Mouse (Mus musculus): ENCODE data around the gene Eya2.

Eya2 gene

DNA sequence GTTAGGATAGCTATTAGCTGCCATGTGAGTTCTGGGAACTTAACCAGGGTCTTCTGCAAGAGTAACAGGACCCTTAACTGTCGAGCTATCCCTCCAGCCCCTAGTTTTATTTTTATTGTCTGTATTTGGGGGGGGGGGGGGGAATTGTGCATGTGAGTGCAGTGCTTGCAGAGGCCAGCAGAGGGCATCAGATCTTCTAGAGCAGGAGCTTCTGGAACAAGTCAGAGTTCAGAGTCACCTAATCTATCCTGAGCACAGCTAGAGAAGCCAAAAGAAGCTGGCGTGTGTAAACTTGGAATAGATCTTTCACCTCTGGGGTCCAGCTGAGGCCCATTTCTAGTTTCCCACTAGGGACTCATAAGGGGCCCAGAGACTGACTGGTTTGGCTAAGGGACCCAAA is 1.1 kb upstream of the Eya2 start:
- DNase-seq (ENCODE audit: extremely low spot score, low spot score) = peak; percentile 31

DNA sequence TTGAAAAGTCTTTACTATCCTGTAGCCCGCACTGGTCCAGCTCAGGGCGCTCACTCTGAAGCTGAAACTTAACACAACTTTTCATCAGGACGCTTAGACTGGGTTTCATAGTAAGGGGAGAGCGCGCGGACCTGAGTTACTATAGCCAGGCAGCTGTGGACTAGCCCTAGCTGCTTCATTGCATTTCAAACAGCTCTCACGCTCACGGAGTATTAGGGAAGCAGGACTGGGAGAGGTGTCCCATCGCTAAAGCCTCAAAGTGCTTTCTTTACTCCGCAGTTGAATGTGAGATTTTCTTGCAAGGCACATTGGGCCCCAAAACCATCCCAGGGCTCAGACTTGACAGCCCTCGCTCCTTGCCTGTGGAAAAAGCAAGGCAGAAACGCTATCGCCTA is 841 bp downstream of the Eya2 start:
- peak; percentile 58 for DNase-seq (ENCODE audit: extremely low spot score, low spot score)

DNA sequence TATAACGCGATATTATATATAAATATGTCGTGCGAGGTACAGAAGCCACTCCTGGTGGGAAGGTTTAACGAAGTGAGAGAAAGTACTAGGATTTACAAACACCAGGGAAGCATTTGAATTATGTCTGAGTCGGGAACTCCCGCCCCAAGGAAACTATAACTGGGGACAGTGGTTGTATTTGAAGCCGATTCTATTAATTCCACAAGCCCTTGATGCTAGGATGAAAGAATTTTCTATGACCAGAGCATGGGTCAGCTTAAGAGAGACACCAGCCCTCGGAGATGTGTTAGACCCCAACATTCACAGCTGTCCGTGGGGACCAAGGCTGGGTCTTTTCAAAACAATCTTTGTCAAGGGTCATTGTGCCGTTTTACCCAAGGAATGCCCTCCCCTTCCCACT is 1.3 kb downstream of the Eya2 start:
- DNase-seq (ENCODE audit: extremely low spot score, low spot score) = no peak

DNA sequence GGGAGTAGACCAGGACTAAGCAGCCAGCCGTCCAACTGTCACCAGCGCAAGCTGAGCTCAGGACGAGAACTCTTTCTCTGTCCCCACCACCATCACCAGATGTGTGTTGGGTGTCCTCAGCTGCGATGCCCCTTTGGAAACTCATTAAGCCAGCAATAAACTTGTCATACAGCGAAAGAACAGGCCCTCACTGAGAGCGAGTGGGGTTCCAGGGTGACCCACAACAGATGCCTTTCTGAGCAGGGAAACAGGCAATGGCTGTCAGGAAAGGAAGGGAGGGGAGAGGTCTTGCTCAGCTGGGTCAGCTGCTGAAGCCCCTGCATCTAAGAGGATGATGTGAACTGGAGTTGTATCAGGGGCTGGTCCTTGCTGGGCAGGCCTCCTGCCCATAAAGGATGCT is 2.7 kb downstream of the Eya2 start:
- DNase-seq (ENCODE audit: extremely low spot score, low spot score) = peak; percentile 34

DNA sequence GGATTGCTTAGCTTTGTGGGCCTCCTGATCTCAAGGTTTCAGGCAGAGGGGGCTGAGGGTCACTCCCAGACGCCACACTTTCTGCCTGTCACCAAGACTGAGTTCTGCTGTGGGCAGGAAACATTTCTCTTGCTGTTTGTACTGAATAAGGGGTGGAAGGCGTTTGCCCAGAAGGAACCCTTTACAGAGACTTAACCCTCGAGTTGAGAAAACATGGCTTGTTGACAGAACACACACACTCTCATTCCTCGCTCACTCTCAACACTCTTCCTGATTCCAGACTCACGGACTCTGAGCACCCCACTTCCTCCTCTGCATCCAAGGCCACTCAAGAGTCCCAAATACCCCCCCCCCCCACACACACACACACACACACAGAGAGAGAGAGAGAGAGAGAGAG is 3.3 kb downstream of the Eya2 start:
- no peak for DNase-seq (ENCODE audit: extremely low spot score, low spot score)

DNA sequence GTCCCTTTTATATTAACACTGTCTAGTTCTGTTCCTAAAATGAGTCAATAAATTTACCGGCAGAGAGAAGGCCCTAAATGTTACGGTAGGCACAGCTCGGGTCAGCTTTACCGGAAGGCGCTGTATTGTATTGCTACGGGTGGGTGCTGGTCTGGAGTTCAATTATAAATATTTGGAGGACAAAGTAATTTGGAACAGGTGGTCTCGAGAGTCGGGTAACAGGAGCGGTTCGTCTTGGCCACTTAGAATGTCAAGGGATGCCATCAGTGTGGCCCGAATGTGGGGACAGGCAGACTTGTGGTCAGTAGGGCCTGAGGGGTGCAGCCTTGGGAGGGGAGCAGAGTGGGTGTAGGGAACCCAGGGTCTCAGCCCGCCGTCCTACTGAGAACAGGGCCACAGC is 4.7 kb downstream of the Eya2 start:
- no peak for DNase-seq (ENCODE audit: extremely low spot score, low spot score)

DNA sequence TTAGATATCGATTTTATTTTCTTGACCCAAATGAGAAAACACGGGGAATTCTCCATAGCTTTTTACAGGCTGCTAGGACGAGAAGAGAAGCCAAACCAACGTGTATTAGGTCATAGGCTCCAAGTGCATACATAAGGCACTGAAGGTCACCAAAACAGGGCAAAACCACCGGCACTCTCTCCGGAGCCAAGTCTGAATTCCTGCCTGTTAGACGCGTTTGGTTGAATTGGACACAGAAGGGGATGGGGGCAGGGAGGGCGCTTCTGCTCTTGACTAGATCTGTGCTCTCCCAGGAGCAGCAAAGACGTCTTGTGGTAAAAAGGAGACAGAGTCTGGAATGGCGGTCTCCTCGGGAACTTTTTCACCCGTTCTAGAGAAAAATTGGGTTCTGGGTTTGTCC is 6.1 kb downstream of the Eya2 start:
- DNase-seq (ENCODE audit: extremely low spot score, low spot score) = no peak

DNA sequence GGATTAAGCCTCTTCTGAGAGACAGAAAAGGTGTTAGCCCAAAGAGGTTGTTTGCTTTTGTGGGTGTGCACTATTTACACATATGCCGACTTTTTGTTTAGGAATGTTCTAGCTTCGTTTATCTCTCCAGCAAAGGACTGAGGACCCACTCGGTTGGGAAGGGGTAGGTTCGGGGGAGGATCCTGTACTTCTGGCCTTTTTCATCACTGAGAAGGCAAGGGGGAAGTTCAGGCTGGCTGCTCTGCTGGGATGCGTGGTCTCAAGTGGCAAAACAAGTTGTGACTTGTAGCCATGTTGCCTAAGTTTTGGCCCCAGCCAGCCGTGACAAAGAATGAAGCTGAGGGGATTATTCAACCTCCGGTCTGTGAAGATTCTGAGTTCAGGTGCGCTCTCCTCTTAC is 6.8 kb downstream of the Eya2 start:
- DNase-seq (ENCODE audit: extremely low spot score, low spot score) = no peak

DNA sequence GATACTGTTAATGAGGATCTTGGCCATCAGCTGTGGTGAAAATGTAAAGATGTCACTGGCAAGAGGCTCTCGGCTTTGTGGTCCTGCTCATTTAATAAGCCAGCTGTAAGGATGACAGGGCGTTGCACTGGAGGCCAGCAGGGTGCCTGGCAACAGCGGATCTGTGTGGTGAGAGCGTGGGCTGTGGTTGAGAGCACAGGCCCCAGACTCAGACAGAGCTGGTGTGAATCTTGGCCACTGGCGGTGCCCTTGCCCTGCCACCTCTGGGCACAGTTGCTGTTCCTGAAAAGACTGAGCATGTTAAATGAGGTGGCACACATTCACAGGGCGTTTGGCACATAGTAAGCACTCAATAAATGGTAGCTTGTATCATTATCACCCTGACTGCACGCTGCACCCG is 8.9 kb downstream of the Eya2 start:
- no peak for DNase-seq (ENCODE audit: extremely low spot score, low spot score)

DNA sequence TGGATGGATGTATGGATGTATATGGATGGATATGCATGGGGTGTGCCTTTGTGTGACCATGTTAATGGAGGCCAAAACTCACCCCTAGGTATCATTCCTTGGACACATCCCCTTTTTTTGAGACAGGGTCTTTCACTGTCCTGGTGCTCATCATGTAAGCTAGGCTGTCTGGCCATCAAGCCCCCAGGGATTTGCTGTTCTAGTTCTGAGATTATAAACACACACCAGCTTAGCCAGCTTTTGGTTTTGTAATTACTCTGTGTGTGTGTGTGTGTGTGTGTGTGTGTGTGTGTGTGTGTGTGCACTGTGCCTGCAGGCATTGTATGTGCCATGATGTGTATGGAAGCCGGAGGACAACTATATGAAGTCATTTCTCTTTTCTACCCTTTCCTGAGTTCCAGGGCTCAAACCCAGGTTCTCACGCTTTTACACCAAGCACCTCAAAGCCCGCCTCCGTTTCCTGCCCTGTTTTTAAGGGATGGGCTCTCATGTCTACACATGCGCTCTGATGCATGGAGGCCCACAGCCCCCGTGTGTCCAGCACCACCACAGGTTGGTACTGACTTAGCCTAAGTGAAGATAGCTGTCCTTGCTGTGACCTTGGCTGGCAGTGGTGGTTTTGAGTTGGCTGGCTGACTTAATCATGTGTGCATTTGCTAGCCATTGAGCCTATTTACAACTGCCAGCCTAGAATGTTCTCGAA is 16.9 kb downstream of the Eya2 start:
- DNase-seq (ENCODE audit: extremely low spot score, low spot score) = no peak

DNA sequence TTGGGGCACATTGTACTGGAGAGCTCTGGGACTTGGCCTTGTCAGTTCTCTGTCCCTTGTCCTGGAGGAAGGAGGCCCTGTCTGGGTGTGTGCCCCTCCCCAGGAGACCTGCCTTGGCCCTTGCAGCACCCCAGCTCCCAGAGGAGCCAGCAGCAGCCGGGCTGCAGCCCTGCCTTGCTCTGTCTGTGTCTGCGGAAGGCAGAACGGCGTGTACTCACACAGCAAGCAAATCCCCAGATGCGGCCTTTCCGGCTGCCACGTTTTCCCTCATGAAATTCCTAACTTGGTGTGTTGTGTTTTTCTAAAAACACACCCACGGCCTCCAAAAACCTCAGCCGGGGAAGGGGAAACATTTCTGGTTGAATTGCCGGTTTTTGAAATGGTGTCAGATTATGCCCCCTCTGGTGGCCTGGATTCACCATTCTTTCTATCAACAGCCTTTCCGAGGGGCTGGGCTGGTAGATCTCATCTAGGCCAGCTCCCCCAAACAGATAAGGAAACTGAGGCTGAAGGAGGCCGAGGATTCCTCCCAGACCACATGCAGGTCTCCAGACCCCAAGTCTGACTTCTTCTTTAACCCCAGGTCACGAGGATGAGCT is 19.0 kb downstream of the Eya2 start:
- no peak for DNase-seq (ENCODE audit: extremely low spot score, low spot score)

DNA sequence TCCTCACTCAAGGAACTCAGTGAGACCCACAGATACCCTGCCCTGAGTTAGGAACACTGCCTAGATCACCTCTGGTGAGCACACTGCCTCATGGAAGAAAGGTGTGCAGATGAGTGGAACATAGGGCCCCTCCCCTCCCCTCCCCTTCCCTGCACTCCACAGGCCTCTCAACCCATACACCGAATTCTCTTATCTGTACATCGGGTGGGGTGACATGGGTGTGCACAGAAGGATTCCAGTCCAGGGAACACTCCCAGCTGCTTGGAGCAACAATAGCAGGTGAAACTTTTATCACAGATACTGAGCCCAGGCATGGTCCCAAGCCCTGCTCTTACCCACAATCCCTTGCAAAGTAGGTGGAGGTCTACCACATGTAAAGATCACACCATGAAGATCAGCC is 26.7 kb downstream of the Eya2 start:
- DNase-seq (ENCODE audit: extremely low spot score, low spot score) = no peak

DNA sequence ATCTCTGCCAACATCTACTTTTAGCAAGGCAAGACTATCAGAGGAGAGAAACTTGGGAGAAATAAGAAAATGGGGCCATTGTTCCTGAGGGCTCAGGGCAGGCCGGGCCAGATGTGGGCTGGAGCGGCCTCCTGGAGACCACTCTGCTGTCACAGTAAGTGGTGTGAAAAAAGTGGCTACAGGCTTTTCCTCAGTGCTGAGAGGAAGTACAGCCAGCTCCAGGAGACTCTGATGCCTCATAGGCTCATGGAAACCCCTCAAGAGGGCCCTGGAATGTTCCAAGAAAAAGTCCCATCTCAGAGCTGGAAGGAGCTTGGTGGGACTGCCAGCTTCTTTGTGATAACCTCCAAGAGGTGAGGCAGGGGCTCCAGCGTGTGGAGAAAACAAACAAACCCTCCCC is 27.8 kb downstream of the Eya2 start:
- DNase-seq (ENCODE audit: extremely low spot score, low spot score) = no peak

DNA sequence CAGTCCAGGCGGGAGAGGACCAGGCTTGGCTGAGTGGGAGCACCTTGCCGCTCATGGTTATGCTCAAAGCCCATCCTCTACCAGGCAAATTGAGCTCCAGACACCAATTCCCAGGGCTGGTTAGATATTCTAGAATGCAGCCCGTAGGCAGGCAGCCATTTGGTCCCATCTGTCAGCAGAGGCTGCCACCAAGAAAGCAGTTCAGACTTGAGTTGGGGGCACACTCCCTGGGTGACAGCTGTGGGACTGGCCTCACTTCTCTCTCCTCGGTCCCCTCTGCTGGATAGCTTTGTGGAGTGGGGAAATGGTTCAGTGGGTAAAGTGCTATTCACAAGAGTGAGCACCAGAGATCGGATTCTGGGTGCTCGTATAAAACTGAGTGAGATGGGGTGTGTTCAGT is 32.0 kb downstream of the Eya2 start:
- DNase-seq (ENCODE audit: extremely low spot score, low spot score) = no peak

DNA sequence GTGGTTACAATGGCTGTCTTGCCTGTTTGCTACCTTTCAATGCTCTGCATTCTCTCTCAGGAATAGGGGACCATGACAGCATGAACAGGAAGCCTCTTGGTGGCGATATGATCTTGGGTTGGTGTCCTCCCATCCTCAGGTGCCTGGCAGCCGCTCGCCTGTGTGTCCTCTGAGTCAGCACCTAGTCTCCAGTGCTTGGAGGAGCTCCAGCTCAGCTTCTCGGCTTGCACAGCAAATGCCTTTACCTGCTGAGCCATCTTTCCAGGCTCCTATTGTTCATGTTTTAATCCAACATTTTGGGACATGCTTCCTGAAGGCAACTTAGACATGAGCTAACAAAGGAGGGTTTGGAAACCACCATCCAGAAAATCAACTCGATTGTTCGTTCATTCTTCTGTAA is 33.1 kb downstream of the Eya2 start:
- no peak for DNase-seq (ENCODE audit: extremely low spot score, low spot score)

DNA sequence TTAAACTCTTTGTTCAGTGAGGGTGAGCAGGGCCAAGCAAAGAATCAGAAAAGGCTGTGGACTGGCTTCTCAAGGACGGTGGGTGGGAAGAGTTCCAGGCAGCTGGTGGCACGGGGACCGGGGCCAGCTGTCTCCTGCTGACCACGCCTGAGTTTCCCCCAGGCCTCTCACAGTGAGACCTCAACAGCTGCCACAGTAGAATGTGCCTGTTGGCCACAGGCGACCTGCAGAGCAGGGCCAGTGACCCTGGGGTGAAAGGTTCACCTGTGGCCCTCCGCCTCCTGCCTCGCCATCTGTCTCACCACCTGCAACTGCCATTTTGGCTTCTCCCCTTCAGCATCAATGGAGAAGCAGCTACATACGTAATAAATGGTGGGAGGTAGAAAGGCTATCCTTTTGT is 35.1 kb downstream of the Eya2 start:
- peak; percentile 59 for DNase-seq (ENCODE audit: extremely low spot score, low spot score)

DNA sequence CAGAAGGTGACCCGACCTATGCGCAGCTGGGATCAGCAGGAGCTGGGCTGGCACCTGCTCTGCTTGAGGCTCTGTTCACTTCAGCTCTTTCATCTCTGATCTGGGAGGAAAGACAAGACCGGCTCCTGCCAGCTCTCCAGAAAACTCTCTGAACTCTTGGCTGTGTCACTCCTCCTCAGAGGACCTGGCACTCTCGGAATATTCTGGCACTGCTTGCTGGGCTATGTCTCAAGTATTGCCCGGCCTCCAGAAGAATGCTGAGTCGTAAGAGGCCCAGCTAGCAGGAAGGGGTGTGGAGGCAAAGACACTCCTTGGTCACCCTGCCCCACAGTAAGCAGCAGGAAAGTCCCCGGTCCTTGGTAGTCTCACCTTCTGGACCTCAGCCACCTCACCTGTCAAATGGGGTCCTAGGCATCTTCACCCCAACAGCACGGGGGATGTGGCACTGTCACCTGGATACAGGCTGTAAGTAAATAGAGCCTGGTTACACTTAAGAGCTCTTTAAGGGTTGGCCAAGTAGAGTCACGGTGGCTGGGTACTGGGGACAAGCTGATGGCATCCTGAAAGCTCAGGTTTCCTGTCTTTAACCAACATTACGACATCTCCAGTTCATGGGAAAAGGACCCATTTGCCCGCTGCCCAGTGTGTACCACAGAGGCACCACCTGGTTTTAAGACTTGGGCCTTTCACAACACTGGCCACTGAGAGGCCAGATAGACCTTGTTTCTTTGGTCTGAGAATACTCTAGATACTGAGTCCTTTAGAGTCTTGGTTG is 38.4 kb downstream of the Eya2 start:
- DNase-seq (ENCODE audit: extremely low spot score, low spot score) = no peak

DNA sequence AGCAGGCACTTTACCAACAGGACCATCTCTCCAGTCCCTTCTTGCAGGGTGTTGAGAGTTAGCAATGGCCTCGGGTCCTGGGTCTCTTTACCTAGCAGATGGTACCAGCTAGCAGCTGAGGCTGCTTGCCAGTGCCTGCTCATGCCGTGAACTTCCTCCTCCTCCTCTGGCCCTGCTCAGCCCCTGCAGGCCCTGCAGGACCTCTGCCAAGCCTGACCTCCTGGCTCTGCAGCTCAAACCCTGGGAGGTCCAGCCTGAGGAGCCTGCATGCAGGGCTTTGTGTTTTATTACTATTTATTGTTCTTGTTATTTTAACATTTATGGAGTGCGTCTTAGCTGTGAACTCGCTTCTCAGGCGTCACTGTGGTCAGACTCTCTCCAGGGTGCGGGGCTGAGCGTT is 39.6 kb downstream of the Eya2 start:
- DNase-seq (ENCODE audit: extremely low spot score, low spot score) = no peak

DNA sequence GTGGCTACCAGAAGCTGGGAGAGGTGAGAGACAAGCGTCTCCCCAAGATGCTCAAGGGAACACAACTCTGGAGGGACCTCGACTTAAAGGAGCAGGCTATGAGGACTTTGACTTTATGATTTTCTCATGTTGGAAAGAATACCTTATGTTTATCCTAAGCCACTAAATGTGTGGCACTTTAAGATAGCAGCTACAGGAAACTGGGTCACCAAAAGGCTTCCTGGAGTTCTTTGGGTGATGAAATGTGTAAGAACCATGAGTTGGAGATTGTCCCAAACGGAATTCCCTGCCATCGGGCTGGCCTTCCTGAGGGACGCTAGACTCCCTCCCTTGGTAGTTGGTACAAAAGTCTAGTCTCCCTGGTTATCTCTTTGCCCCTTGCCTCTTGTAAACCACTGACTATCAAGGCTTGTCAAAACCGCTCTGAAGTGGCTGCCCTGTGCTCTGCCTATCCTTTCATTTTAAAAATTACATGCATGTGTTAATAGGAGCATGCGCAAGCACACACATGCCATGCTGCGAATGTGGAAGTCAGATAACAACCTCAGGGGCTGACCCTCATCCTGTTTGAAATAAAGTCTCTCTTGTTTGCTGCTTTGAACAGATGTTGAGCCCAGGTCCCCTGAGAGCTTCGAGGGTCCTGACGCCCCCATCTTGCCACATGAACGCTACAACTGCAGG is 44.4 kb downstream of the Eya2 start:
- no peak for DNase-seq (ENCODE audit: extremely low spot score, low spot score)

DNA sequence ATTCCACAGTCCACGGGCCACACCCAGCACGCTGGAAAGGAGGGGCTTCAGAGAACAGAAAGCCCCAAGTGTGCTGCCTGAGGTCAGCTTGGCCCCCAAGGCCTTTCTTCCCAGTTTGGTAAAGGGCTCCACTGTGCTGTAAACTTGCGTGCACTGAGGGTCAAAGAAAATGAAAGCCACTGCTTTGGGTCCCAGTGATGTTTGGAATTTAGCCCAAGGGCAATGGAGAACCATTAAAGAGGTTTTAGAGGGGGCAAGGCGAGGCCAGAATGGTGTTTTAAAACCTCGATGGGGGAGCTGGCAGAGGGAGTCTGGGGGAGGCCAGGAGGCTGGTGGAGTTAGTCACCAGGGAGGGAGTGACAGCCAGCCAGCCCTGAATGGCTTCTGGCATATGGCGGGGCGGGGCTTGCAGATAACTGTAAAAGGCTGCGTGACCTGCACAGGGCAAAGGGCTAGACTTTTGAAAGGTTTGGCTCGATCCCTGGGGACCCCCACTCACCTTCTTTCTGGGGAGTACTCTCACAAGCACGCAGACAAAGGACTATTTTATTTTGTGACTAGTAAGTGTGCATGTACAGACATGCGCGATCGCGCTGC is 47.2 kb downstream of the Eya2 start:
- DNase-seq (ENCODE audit: extremely low spot score, low spot score) = peak; percentile 53

DNA sequence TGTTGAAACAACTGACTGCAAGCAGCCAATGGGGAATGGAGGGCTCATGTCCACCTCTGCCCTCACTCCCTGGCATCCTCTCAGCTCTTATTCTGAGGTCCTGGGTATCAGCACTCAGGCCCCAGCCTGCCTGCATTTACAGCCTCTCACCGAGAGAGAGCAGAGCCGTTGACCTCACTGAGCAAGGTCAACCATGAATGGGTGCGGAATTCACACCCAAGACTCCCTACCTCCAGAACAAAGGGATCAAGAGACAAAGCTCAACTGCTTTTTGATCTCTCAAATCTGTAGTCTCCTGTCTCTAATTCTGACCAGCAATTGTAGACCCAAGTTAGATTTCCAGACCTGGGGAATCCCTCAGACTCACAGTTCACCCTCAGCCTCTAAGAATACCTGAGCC is 48.8 kb downstream of the Eya2 start:
- DNase-seq (ENCODE audit: extremely low spot score, low spot score) = no peak

DNA sequence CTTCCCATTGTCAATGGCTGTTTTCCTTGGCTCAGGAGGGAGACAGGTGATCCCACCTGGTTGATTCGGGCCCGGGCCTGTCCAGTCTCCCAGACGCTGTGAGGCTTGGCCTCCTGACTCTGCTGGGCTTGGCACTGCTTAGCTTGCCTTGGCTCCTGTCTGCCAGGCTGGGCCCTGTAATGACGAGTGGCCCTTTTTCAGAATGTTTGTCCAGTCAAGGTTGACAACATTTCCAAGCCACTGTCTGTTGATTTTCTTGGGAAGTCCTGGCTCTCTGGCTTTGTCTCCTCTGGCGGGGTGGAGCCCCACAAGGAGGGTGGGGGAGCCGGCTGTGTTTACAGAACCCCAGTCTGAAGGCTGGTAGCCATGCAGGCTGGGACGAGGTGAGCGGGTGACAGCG is 49.2 kb downstream of the Eya2 start:
- DNase-seq (ENCODE audit: extremely low spot score, low spot score) = no peak

All from neural tube, embryonic 10.5 days (tissue).